Mouse (Mus musculus) CH12.LX (cell line): Measurements from ENCODE around the gene Taf4. TPM values are rescaled to one million over a fixed set of nuclear protein-coding genes. Genes with fewer than 3 reads are reported as not detected.

Experiments used
- DNase-seq: peaks from one replicate; pipeline ENCODE4 v3.0.0-alpha.2; 2013; ENCODE audit errors: extremely low read depth
- H3K27ac ChIP-seq: 2 replicates; pipeline ENCODE4 v1.5.1; 2012; ENCODE audit warnings: low read depth, mild to moderate bottlenecking, control low read depth, moderate library complexity; ENCODE audit not compliant: insufficient read depth
- H3K27me3 ChIP-seq: replicated peaks from 2 replicates; pipeline ENCODE3; 2012; ENCODE audit warnings: inconsistent platforms
- H3K36me3 ChIP-seq, 2 experiments: replicated peaks in 1 of 2; 2 replicates each; pipeline versions ENCODE3 to v1.6.1; 2012; ENCODE audit warnings: inconsistent platforms in 1 of 2, low read length in 1 of 2, mild to moderate bottlenecking in 1 of 2, mixed read lengths in 1 of 2, moderate library complexity in 1 of 2; ENCODE audit not compliant: control insufficient read depth in 1 of 2, insufficient read depth in 1 of 2
- H3K4me1 ChIP-seq, 2 experiments: 2 replicates each; pipeline ENCODE4 v1.6.1; 2012; ENCODE audit warnings: inconsistent platforms in 1 of 2, moderate library complexity in 1 of 2; ENCODE audit not compliant: insufficient read depth in 2 of 2, control insufficient read depth in 1 of 2
- H3K4me2 ChIP-seq: 2 replicates; pipeline ENCODE4 v1.6.1; 2012; ENCODE audit warnings: low read depth, mild to moderate bottlenecking, control low read depth; ENCODE audit not compliant: poor library complexity, insufficient read depth, severe bottlenecking
- H3K4me3 ChIP-seq, 3 experiments: fragments of 150-350 bp in 1 of 3; sonication (generic) in 1 of 3; replicated peaks in 1 of 3; 2 replicates each; pipeline versions ENCODE3 to v1.5.1; 2011 to 2012; ENCODE audit warnings: low read depth in 2 of 3, low read length in 2 of 3, mild to moderate bottlenecking in 2 of 3, moderate library complexity in 2 of 3, control low read depth in 1 of 3, improper control_type of control experiment in 1 of 3, inconsistent platforms in 1 of 3, mixed read lengths in 1 of 3; ENCODE audit not compliant: poor library complexity in 1 of 3
- H3K79me2 ChIP-seq: replicated peaks from 2 replicates; pipeline ENCODE4 v1.6.1; 2012; ENCODE audit warnings: mild to moderate bottlenecking, moderate library complexity; ENCODE audit not compliant: control insufficient read depth, poor library complexity, insufficient read depth, severe bottlenecking; ENCODE audit errors: extremely low read depth
- H3K9ac ChIP-seq: 2 replicates; pipeline ENCODE4 v1.6.1; 2012; ENCODE audit warnings: low read depth, mild to moderate bottlenecking, control low read depth, moderate library complexity; ENCODE audit not compliant: insufficient read depth
- H3K9me3 ChIP-seq: replicated peaks from 2 replicates; pipeline ENCODE3; 2012; ENCODE audit warnings: low read length, inconsistent platforms, mixed read lengths
- BHLHE40 ChIP-seq: IDR thresholded peaks from 2 replicates; pipeline ENCODE4 v1.6.1; 2011; ENCODE audit warnings: mild to moderate bottlenecking, low read depth, low read length, improper control_type of control experiment
- CHD1 ChIP-seq: IDR thresholded peaks from 2 replicates; pipeline ENCODE4 v1.6.1; 2012; ENCODE audit warnings: low read depth, low read length, improper control_type of control experiment, inconsistent platforms
- CTCF ChIP-seq, 2 experiments: IDR thresholded peaks in 1 of 2; conservative IDR thresholded peaks in 1 of 2; 2 replicates each; pipeline ENCODE4 v1.5.1; 2011 to 2012; ENCODE audit warnings: low read depth in 2 of 2, low read length in 2 of 2, improper control_type of control experiment in 1 of 2, inconsistent platforms in 1 of 2, mild to moderate bottlenecking in 1 of 2, moderate library complexity in 1 of 2
- ELF1 ChIP-seq: IDR thresholded peaks from 2 replicates; pipeline ENCODE4 v1.6.1; 2014; ENCODE audit warnings: low read depth, mild to moderate bottlenecking, inconsistent platforms, low read length, improper control_type of control experiment
- EP300 ChIP-seq: IDR thresholded peaks from 2 replicates; pipeline ENCODE4 v1.6.1; 2011; ENCODE audit warnings: low read length, improper control_type of control experiment
- GABPA ChIP-seq: IDR thresholded peaks from 2 replicates; pipeline ENCODE4 v1.6.1; 2012; ENCODE audit warnings: low read depth, low read length, improper control_type of control experiment, inconsistent platforms; ENCODE audit not compliant: insufficient replicate concordance
- HCFC1 ChIP-seq: IDR thresholded peaks from 2 replicates; pipeline ENCODE4 v1.6.1; 2012; ENCODE audit warnings: low read depth, mild to moderate bottlenecking, inconsistent platforms, low read length, improper control_type of control experiment
- IRF4 ChIP-seq: IDR thresholded peaks from 2 replicates; pipeline ENCODE4 v1.6.1; 2014; ENCODE audit warnings: low read depth, mild to moderate bottlenecking, inconsistent platforms, low read length, improper control_type of control experiment
- JUND ChIP-seq: conservative IDR thresholded peaks from 2 replicates; pipeline ENCODE4 v1.6.1; 2011; ENCODE audit warnings: low read depth, low read length, improper control_type of control experiment
- KAT2A ChIP-seq: IDR thresholded peaks from 2 replicates; pipeline ENCODE4 v1.6.1; 2012; ENCODE audit warnings: low read length, improper control_type of control experiment, inconsistent platforms; ENCODE audit not compliant: insufficient replicate concordance
- MAX ChIP-seq: IDR thresholded peaks from 2 replicates; pipeline ENCODE4 v1.6.1; 2011; ENCODE audit warnings: low read length, improper control_type of control experiment
- MAZ ChIP-seq: IDR thresholded peaks from 2 replicates; pipeline ENCODE4 v1.6.1; 2012; ENCODE audit warnings: low read depth, mild to moderate bottlenecking, inconsistent platforms, low read length, improper control_type of control experiment, moderate library complexity
- MEF2A ChIP-seq: IDR thresholded peaks from 2 replicates; pipeline ENCODE4 v1.6.1; 2014; ENCODE audit warnings: low read depth, mild to moderate bottlenecking, inconsistent platforms, low read length, improper control_type of control experiment, borderline replicate concordance
- MXI1 ChIP-seq: IDR thresholded peaks from 2 replicates; pipeline ENCODE4 v1.6.1; 2011; ENCODE audit warnings: mild to moderate bottlenecking, low read depth, low read length, improper control_type of control experiment
- MYC ChIP-seq: IDR thresholded peaks from 2 replicates; pipeline ENCODE4 v1.6.1; 2011; ENCODE audit warnings: low read depth, mild to moderate bottlenecking, improper control_type of control experiment, low read length
- NELFE ChIP-seq: IDR thresholded peaks from 2 replicates; pipeline ENCODE4 v1.6.1; 2011; ENCODE audit warnings: low read depth, low read length, improper control_type of control experiment
- NRF1 ChIP-seq: IDR thresholded peaks from 2 replicates; pipeline ENCODE4 v1.6.1; 2014; ENCODE audit warnings: low read depth, mild to moderate bottlenecking, inconsistent platforms, low read length, improper control_type of control experiment, moderate library complexity
- POLR2A ChIP-seq: IDR thresholded peaks from 2 replicates; pipeline ENCODE4 v1.6.1; 2011; ENCODE audit warnings: low read depth, mild to moderate bottlenecking, improper control_type of control experiment, low read length
- POLR2AphosphoS2 ChIP-seq: IDR thresholded peaks from 2 replicates; pipeline ENCODE4 v1.6.1; 2011; ENCODE audit warnings: low read depth, low read length, improper control_type of control experiment
- RAD21 ChIP-seq: IDR thresholded peaks from 2 replicates; pipeline ENCODE4 v1.6.1; 2011; ENCODE audit warnings: low read depth, mild to moderate bottlenecking, low read length, improper control_type of control experiment, moderate library complexity
- RCOR1 ChIP-seq: conservative IDR thresholded peaks from 2 replicates; pipeline ENCODE4 v1.6.1; 2012; ENCODE audit warnings: low read depth, mild to moderate bottlenecking, inconsistent platforms, low read length, improper control_type of control experiment
- SMC3 ChIP-seq: IDR thresholded peaks from 2 replicates; pipeline ENCODE4 v1.6.1; 2011; ENCODE audit warnings: low read depth, low read length, improper control_type of control experiment
- TBP ChIP-seq: conservative IDR thresholded peaks from 2 replicates; pipeline ENCODE4 v1.6.1; 2011; ENCODE audit warnings: low read depth, low read length, improper control_type of control experiment
- TCF12 ChIP-seq: IDR thresholded peaks from 2 replicates; pipeline ENCODE4 v1.6.1; 2014; ENCODE audit warnings: low read depth, mild to moderate bottlenecking, inconsistent platforms, low read length, improper control_type of control experiment
- UBTF ChIP-seq: IDR thresholded peaks from 2 replicates; pipeline ENCODE4 v1.6.1; 2012; ENCODE audit warnings: low read depth, mild to moderate bottlenecking, inconsistent platforms, low read length, improper control_type of control experiment, moderate library complexity
- USF1 ChIP-seq: IDR thresholded peaks from 2 replicates; pipeline ENCODE4 v1.6.1; 2014; ENCODE audit warnings: low read depth, mild to moderate bottlenecking, inconsistent platforms, low read length, improper control_type of control experiment
- ZC3H11A ChIP-seq: IDR thresholded peaks from 2 replicates; pipeline ENCODE4 v1.6.1; 2012; ENCODE audit warnings: low read depth, mild to moderate bottlenecking, inconsistent platforms, low read length, improper control_type of control experiment
- ZKSCAN1 ChIP-seq: IDR thresholded peaks from 2 replicates; pipeline ENCODE4 v1.6.1; 2012; ENCODE audit warnings: low read depth, inconsistent platforms, low read length, improper control_type of control experiment, borderline replicate concordance
- ZMIZ1 ChIP-seq: IDR thresholded peaks from 2 replicates; pipeline ENCODE4 v1.6.1; 2012; ENCODE audit warnings: low read depth, mild to moderate bottlenecking, inconsistent platforms, low read length, improper control_type of control experiment
- dilution Hi-C: fragments of 300-500 bp; cut with MboI; formaldehyde crosslinking; loops from 2 replicates; pipeline ENCODE4 v1.14.3; 2020; ENCODE audit warnings: low sequenced_read_pairs; ENCODE audit not compliant: extremely low pct_unique_long_range_greater_than_20kb, extremely low pct_ligation_motif_present
- in situ Hi-C: fragments of 300-500 bp; cut with MboI; formaldehyde crosslinking; loops from 3 replicates; pipeline ENCODE4 v1.14.3; 2019; ENCODE audit warnings: low sequenced_read_pairs, low pct_ligation_motif_present, low pct_unique_long_range_greater_than_20kb, mixed read lengths
- polyA plus RNA-seq: library from polyadenylated mRNA; unstranded; fragments of >175 nt; gene quantifications from 2 replicates; pipeline ENCODE4 v1.2.1, GENCODE M21; 2012; ENCODE audit warnings: low read depth; ENCODE audit not compliant: insufficient read length
- total RNA-seq, 2 experiments: library from RNA; depleted of rRNA; stranded (reverse); fragments of 300-350 nt in 1 of 2; fragments of >200 nt in 1 of 2; gene quantifications; 2 replicates each; pipeline ENCODE4 v1.2.3; 2012 to 2014

Taf4 gene
- total and polyA plus RNA-seq, 3 experiments = 3.0 to 14.5 (median 5.5) TPM

GRCm38 (mm10) chr2:179931741-179932140 is 44.7 kb downstream of the Taf4 start:
- in situ Hi-C loops = no loop called here
- Histone ChIP-seq H3K27ac (no peak overlapping the region), H3K79me2 (no peaks in the 10 kb centered on the region), H3K4me2 (no peak overlapping the region), H3K4me1 (peaks cover 0 to 10% of the 10 kb centered on the region in 2 experiments; a peak in 2 of 4 replicates), H3K4me3 (no peak overlapping the region), H3K9ac (no peak overlapping the region), H3K27me3 (no peaks in the 10 kb centered on the region), H3K36me3 (peaks cover 28 to 89% of the 10 kb centered on the region in 2 experiments), H3K9me3 (no peaks in the 10 kb centered on the region)
- dilution Hi-C loops = no loop called here
- DNase-seq = no peak
- TF ChIP-seq EP300 (no peak), SMC3 (no peak), MAZ (no peak), ELF1 (no peak), USF1 (no peak), MXI1 (no peak), POLR2A (no peak), RAD21 (no peak), UBTF (no peak), IRF4 (no peak), KAT2A (no peak), ZC3H11A (no peak), RCOR1 (no peak), ZMIZ1 (no peak), CTCF (conservative IDR thresholded peaks at IDR 0.05 in 1 of 2, IDR thresholded peaks at IDR 0.05 in 1 of 2; ENCODE audit: low read depth in 2 of 2, low read length in 2 of 2) (no peak), CHD1 (no peak), MYC (no peak)

- Histone ChIP-seq H3K27me3 (no peaks in the 10 kb centered on the region), H3K4me2 (no peak overlapping the region), H3K9ac (no peak overlapping the region), H3K79me2 (no peaks in the 10 kb centered on the region), H3K4me3 (no peak overlapping the region), H3K36me3 (peaks cover 36 to 95% of the 10 kb centered on the region in 2 experiments), H3K27ac (no peak overlapping the region), H3K4me1 (no peaks in the 10 kb centered on the region), H3K9me3 (no peaks in the 10 kb centered on the region)
- no peak for DNase-seq
- TF ChIP-seq MAZ (no peak), NELFE (no peak), MYC (no peak), MAX (no peak), MEF2A (no peak), HCFC1 (no peak), NRF1 (no peak), TBP (no peak), ZKSCAN1 (no peak), JUND (no peak), POLR2AphosphoS2 (no peak), GABPA (no peak), BHLHE40 (no peak), TCF12 (no peak)
- dilution Hi-C loops (no loop called here), in situ Hi-C loops (no loop called here)
These were observed 47.3 kb downstream of the Taf4 start for GRCm38 (mm10) chr2:179929166-179929565.
